Mouse (Mus musculus): ENCODE results near the gene Gm4707. TPM values are rescaled to one million over a fixed set of nuclear protein-coding genes. Genes with fewer than 3 reads are reported as not detected.
"Not testable (repeated sequence)": the region's sequence is repeated elsewhere in the genome, so short reads cannot be mapped to it uniquely, and the experiment has no call there.

Gene Gm4707
- polyA plus RNA-seq, 1 experiment from 2014 or later: 6.4 TPM

- Histone ChIP-seq H3K9ac (no peak overlapping the region), H3K36me3 (peaks cover 29% of the 10 kb centered on the region), H3K9me3 (no peaks in the 10 kb centered on the region), H3K27me3 (no peaks in the 10 kb centered on the region), H3K4me3 (no peak overlapping the region), H3K4me2 (replicated peaks) (no peak overlapping the region), H3K27ac (no peak overlapping the region), H3K4me1 (no peaks in the 10 kb centered on the region)
- no peak for ATAC-seq (ENCODE audit: insufficient number of reproducible peaks, insufficient read depth, low FRiP score, low TSS enrichment)
- WGBS: 85% methylated on average over 6 of the region's 6 CpGs
Observed at GRCm38 (mm10) chr17:71443273-71443672, 16.4 kb downstream of the Gm4707 start.

- not testable (repeated sequence) for H3K27ac ChIP-seq; H3K4me1 ChIP-seq; H3K4me3 ChIP-seq; H3K4me2 ChIP-seq (replicated peaks); H3K27me3 ChIP-seq; H3K9ac ChIP-seq; ATAC-seq (ENCODE audit: insufficient number of reproducible peaks, insufficient read depth, low FRiP score, low TSS enrichment)
- Histone ChIP-seq H3K9me3 (peaks cover 13% of the 10 kb centered on the region), H3K36me3 (peaks cover 42% of the 10 kb centered on the region)
- 92% methylated on average over 2 of the region's 2 CpGs for WGBS
Observed at GRCm38 (mm10) chr17:71422502-71422901, 37.2 kb downstream of the Gm4707 start.

GRCm38 (mm10) chr17:71419448-71419847 lies 40.3 kb downstream of the Gm4707 start:
- H3K4me3 ChIP-seq; H3K4me2 ChIP-seq (replicated peaks); H3K9ac ChIP-seq; ATAC-seq (ENCODE audit: insufficient number of reproducible peaks, insufficient read depth, low FRiP score, low TSS enrichment); H3K27ac ChIP-seq; H3K27me3 ChIP-seq; H3K4me1 ChIP-seq: not testable (repeated sequence)
- Histone ChIP-seq H3K9me3 (peaks cover 13% of the 10 kb centered on the region), H3K36me3 (peaks cover 47% of the 10 kb centered on the region)
- 87% methylated on average over 5 of the region's 5 CpGs for WGBS

GRCm38 (mm10) chr17:71417008-71417407 lies 42.7 kb downstream of the Gm4707 start:
- Histone ChIP-seq H3K9ac (no peak overlapping the region), H3K4me1 (no peaks in the 10 kb centered on the region), H3K4me3 (no peak overlapping the region), H3K27me3 (no peaks in the 10 kb centered on the region), H3K9me3 (peaks cover 6% of the 10 kb centered on the region), H3K36me3 (peaks cover 29% of the 10 kb centered on the region), H3K4me2 (replicated peaks) (no peak overlapping the region), H3K27ac (no peak overlapping the region)
- 86% methylated on average over 1 of the region's 1 CpGs for WGBS
- ATAC-seq (ENCODE audit: insufficient number of reproducible peaks, insufficient read depth, low FRiP score, low TSS enrichment): no peak

Other genes with a start within 250 kb of the Gm4707 start
- 22.1 and 23.5 TPM in 2 replicates for gene Emilin2, start 147.9 kb downstream of the Gm4707 start, polyA plus RNA-seq (2016; fragmentation: Nextera tagmentation; extraction: Ambion mirVana)
- 84.2 and 84.9 TPM in 2 replicates for gene Smchd1, start 15.4 kb upstream of the Gm4707 start, polyA plus RNA-seq (2016; fragmentation: Nextera tagmentation; extraction: Ambion mirVana)
- gene Ndc80, start 66.9 kb upstream of the Gm4707 start, polyA plus RNA-seq (2016; fragmentation: Nextera tagmentation; extraction: Ambion mirVana): 45.0 and 49.5 TPM in 2 replicates
- gene Spdya, start 92.1 kb upstream of the Gm4707 start, polyA plus RNA-seq (2016; fragmentation: Nextera tagmentation; extraction: Ambion mirVana): 1.3 and 1.6 TPM in 2 replicates
- 85.6 and 85.8 TPM in 2 replicates for gene Wdr43, start 156.0 kb upstream of the Gm4707 start, polyA plus RNA-seq (2016; fragmentation: Nextera tagmentation; extraction: Ambion mirVana)
- gene Togaram2, start 213.3 kb upstream of the Gm4707 start, polyA plus RNA-seq (2016; fragmentation: Nextera tagmentation; extraction: Ambion mirVana): not detected in 2 replicates

Data from embryonic facial prominence, embryonic 12.5 days (tissue).